Mouse (Mus musculus) kidney, postnatal 25 days (tissue): ENCODE results near the gene Iqcd.

Experiments used
- DNase-seq, 2 experiments: peaks; one replicate each; pipeline ENCODE4 v3.0.0; 2021; ENCODE audit warnings: mixed read lengths in 2 of 2

The Iqcd gene

GRCm38 (mm10) chr5:120571056-120571740 is 17.6 kb upstream of the Iqcd start:
- peak; percentile 60 to 84 for DNase-seq

GRCm38 (mm10) chr5:120574469-120575063 is 14.2 kb upstream of the Iqcd start:
- no peak for DNase-seq

DNA sequence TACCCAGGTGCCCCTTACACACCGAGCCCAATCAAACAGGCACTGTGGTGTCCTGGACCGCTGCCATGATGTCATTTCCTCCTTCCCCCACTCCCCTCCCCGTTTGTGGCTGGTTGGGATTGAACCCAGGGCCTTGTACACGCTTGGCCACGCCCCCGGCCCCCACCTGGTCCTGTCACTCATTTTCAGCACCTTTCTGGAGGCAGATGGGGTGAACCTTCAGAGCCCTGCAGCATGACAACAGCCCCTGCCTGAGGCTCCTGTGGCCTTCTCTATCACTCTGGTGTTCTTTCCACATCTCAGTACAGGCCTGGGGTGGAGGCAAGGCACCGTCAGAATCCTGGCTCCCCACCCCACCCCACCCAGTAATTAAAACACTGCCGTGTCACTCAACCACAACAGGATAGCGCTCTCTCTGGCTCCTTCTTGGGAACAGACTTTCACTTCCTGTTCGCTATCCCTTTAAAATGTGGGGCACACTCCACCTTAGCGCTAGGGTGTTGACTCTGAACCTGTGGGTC is 12.0 kb upstream of the Iqcd start:
- DNase-seq: no peak

GRCm38 (mm10) chr5:120577935-120578441 is 10.8 kb upstream of the Iqcd start:
- DNase-seq: peak; percentile 62 to 88

- DNase-seq: peak; percentile 82 to 85
These were observed 10.2 kb upstream of the Iqcd start for GRCm38 (mm10) chr5:120578504-120579081.

DNA sequence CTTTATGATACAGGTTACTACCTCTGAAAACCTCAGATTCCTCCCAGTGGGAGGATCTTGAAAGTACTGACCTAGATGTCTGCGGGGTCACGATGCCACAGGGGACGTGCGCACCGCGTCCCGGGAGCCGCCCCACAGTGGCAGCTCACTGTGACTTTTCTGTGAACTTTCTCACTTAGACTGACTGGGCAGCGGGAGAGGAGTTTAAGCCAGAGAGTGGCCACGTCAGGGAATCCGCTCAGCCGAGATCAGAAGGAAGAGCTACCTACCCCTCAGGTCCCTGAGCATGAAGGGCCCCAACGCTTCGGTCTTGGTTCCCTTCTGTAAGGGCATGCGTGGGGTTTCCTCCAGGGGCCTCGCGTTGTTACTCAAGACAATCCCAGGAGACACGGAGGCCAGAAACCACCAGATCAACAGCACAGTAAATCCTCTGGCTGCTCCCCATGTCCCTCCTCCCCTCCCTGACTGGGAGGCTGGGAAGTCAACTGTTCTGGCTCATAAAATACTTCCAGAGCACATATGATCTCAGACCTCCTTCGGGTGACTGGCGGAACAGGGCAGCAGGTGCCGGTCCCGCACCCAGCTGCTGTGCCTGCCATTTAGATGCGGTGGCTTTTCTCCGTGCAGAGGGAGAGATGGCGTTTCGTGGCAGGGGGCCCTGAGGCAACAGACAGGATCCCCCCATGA is 9.5 kb upstream of the Iqcd start:
- DNase-seq: peak; percentile 66 to 89

DNA sequence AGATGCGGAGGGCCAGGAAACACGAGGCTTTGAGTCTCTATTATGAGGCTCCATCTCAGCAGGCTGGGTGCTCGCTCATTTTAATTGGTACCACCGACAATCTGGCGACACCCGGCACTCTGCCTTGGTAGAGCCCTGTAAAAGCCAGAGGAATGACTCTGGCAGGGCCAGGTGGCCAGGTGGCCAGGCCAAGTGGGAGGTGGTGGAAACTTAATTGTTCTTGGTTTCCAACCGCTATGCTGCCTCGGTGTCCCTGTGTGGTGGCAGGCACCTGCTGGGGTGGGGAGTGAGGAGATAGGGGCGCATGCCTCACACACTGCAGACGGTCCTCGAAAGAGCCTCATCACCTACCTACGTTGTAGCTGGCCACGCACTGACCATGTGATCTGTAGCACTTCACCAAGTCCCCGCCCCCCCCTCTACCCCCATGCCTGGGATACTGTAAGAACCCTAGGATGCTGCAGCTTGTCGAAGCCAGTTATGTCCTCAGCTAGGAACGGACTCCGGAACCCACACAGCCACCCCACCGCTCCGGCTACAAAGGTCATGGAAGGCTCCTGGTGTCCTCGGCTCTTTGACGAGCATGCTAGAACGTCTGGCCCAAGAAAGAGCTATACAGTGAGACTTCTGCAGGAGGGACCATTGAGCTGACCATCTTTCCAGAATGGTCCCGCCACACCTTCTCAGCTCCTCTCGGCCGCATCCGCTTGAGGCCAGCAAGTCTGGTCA is 8.8 kb upstream of the Iqcd start:
- DNase-seq: peak in 1 of 2 experiments; percentile 72

- peak; percentile 65 to 88 for DNase-seq
These were observed 6.8 kb upstream of the Iqcd start for GRCm38 (mm10) chr5:120582002-120582401.

- no peak for DNase-seq
These were observed 5.3 kb upstream of the Iqcd start for GRCm38 (mm10) chr5:120583511-120583910.

DNA sequence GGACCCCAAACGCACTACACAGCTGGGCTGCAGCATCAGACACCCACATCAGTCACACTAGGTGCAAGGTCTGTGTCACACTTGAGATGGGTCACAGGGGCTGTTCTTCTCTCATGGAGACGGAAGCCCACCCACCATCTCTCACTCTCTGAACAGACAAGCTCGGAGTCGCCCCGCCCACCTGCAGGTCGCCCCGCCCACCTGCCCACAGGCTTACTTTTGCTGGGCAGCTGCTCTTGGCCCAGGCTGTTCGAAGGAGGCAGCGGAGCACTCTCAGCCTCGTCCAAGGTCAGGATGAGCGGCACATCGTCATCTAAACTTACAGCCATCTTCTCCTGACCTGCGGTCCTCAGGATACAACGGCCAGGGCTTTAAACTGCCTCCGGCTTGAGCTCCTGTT is 3.8 kb upstream of the Iqcd start:
- DNase-seq: peak in 1 of 2 experiments; percentile 67

DNA sequence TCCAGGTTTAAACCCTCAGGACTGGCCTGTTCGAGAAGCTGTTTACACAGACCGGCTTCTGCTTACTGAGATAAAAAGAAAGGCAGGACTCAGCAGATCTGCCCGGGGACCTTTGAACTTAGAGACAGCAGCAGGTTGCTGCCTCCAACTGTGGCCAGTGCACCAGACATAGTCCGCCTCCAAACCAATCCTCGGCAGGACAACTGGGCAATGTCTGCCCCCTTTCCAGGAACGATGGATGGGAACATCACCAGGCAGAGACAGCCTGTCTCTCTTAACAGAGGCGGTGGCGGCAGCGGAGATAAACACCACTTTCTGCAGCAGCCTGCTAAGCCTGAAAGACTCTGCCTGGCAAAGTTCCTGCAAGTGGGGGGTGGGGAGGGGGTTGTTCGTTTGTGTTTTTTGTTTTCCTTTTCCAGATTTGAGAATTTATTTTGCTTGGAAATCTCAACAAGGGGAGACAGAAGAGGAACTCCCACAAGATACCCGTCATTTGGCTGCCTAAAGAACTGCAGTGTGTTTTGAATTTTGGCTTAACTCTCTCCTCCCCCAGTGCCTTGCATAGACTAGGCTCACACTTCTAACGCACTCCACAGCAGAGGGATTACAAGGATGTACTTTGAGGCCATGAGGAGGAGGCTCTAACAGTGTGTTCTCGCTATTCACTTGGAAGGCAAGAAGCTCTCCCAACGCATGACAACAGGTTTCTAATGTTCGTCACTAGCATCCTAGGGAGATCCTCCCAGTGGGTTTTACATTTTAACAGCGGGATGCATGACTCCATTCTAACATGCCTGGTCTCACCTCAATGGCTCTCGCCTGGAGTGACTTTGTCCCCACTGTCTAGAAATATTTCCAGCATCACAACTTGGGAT is 1.8 kb upstream of the Iqcd start:
- peak; percentile 78 to 92 for DNase-seq

DNA sequence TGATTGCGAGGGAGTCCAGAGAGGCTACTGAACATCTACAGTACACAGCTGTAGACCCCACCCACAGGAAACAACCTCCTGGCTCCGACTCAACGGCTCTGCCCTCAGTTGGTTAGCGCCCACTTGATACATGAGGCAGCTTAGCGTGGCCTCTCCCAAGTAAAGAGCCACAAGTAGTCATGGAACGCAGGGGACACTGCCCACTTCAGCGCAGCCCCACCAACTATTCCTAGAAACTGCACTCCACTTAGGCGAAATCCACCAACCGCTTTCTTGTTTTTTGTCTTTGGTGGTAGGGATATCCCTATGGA is 1.2 kb upstream of the Iqcd start:
- peak; percentile 63 to 77 for DNase-seq

DNA sequence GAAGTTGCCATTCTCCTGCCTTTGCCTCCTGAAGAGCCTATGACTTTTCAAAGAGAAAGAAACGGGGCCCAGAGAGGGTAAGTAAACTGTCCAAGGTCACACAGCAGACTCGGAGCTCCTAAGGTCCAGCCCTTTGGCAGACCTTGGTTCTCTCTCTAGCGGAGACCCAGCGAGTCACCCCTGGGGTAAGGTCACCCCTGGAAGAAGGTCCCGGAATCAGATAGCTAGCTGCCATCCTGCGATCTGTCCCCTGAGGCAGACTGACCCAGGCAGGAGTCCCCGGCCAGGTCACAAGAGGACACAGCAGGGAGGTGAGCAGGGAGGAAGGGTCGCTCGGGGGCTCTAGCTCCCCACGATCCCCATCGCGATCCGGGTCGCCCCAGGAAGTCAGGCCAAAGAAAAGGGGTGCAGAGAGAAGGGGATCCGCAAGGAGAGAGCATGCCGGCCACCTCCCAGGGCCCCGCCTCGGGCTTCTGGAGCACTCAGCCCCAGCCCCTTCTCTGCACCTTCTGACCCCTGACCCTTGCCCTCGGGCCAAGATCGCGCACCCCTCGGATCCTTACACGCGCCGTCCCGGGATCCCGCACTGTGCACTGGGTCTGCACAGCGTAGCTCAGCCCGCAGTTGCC is 762 bp upstream of the Iqcd start:
- DNase-seq: no peak

DNA sequence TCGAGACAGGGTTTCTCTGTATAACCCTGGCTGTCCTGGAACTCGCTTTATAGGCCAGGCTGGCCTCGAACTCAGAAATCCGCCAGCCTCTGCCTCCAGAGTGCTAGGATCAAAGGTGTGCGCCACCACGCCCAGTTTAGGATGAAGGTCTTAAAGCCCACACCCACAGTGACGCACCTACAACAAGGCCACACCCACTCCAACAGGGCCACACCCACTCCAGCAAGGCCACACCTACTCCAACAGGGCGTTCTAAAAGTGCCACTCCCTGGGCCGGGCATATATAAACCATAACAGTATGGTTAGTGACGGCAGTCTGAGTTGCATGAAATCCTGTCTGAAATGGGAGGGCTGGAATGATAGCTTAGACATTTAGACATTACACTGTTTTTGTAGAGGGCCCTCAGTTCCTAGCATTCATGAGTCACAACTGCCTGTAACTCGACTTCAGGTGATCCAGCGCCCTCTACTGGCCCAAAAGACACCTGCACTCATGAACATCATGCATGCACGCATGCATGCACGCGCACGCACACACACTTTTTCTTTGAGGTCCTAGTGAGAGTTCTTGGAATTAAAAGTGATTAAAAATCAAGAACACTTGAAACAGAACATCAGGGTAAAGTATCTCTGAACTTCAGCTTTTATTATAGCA is 1.7 kb downstream of the Iqcd start:
- DNase-seq: peak; percentile 51 to 71

GRCm38 (mm10) chr5:120592141-120592540 is 3.3 kb downstream of the Iqcd start:
- peak in 1 of 2 experiments; percentile 65 for DNase-seq

- DNase-seq: peak; percentile 46 to 81
These were observed 5.7 kb downstream of the Iqcd start for GRCm38 (mm10) chr5:120594485-120594884.

GRCm38 (mm10) chr5:120599625-120600024 is 10.8 kb downstream of the Iqcd start:
- no peak for DNase-seq

GRCm38 (mm10) chr5:120600946-120601668 is 12.3 kb downstream of the Iqcd start:
- DNase-seq: peak; percentile 38 to 69

GRCm38 (mm10) chr5:120602210-120602609 is 13.4 kb downstream of the Iqcd start:
- DNase-seq: no peak

GRCm38 (mm10) chr5:120603515-120603914 is 14.7 kb downstream of the Iqcd start:
- no peak for DNase-seq
